Mouse (Mus musculus) testis, adult 2 months (tissue): ENCODE data around the gene Pop5.

ENCODE experiments used
- CTCF ChIP-seq: fragments of 200-500 bp; IDR thresholded peaks from 2 replicates; pipeline ENCODE4 v1.5.1; 2012; ENCODE audit warnings: low read depth, mild to moderate bottlenecking, inconsistent platforms, low read length, moderate library complexity; ENCODE audit not compliant: control insufficient read depth, insufficient read depth, insufficient replicate concordance
- POLR2A ChIP-seq: fragments of 200-500 bp; IDR thresholded peaks from 2 replicates; pipeline ENCODE4 v1.6.1; 2012; ENCODE audit warnings: low read depth, mild to moderate bottlenecking, inconsistent platforms, low read length, moderate library complexity; ENCODE audit not compliant: control insufficient read depth

DNA sequence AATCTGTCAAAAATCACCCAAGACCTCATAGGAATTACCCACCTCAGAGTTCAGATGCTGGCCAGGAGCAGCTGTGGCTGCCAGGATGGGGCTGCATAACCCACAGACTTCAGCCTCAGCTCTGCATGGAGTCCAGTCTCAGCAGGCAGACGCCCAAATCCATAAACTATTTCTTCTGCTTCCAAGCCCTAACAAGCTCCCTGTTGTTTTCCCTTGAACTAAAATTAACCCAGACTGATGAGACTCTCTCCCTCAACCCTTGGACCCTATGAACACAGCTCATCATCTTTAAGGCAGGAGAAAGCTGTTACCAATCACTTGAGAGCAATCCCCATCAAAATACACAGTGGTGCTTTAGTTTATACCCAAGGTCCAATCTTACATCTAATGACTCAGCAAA, 19.8 kb downstream of the Pop5 start:
- no peak for TF ChIP-seq CTCF
- no peak for TF ChIP-seq POLR2A
